Mouse (Mus musculus): ENCODE measurements around the gene Xirp2.
"Not testable (repeated sequence)": the region's sequence is repeated elsewhere in the genome, so short reads cannot be mapped to it uniquely, and the experiment has no call there.

Gene Xirp2

DNA sequence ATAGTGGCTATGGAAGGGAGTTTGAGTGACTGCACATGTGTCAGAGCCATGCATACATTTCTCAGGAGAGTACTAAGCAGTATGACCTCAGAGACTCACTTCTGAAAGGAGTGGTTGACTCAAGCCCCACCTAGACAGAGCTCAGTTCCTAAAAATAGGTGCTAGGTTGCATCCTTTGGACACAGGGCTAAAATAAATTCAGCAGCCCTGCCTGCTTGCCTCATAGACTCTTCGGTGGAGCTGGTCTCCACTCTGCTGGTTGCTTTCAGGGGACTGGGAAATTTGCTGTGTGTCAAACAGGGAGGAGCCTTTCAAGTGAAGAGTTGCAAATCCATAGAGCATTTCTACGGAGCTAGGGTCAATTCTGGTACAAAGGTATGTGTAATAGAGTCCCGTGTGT lies at the start of gene Xirp2:
Gene Xirp2, plus strand, starts transcription at position 223 of the 400 bp plus-strand sequence.
- DNase-seq = no peak

DNA sequence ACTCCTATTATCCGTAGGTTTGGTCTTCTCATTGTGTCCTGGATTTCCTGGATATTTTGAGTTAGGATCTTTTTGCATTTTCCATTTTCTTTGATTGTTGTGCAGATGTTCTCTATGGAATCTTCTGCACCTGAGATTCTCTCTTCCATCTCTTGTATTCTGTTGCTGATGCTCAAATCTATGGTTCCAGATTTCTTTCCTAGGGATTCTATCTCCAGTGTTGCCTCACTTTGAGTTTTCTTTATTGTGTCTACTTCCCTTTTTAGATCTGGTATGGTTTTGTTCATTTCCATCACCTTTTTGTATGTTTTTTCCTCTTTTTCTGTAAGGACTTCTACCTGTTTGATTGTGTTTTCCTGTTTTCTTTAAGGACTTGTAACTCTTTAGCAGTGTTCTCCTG lies 32.4 kb upstream of the Xirp2 start, which contains the start of gene Gm21830:
Gene Gm21830, plus strand, starts transcription at position 301 of the 400 bp plus-strand sequence.
- not testable (repeated sequence) for DNase-seq

DNA sequence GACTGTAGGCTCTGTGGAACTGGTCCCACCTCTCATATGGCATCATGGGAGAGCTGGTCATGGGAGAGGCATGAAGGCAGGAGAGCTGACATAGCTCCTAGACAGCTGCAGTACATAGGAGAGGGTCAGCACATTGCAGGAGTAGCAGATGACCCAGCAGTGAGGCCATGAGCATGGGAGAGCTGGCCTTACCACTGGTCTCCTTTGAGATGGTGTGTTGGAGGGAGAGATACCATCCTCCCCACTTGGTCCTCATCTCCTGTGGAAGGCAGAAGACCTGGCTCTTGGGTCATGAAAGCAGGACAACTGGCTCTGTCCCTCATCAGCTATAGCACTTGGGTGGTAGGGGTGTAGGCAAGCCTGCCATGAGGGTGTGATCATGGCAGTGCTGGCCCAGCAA lies 24.9 kb upstream of the Xirp2 start:
- no peak for DNase-seq

DNA sequence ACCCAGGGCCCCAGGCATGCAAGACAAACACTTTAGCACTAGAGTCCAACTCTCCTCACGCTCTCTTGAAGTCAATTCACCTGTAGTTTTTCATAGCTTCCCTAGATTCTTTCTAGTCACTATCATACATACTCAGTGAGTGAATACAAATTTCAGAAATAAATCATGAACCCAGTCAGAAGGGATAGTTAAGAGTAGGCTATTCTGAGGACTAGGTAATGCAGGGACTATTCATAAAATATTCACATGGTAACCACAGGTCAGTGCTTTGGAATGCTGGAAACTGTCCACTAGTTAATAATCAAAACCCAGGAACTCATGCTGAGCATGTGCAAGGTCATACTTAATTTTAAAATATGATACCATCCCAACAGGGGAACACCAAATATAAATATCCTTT lies 23.0 kb upstream of the Xirp2 start:
- no peak for DNase-seq

DNA sequence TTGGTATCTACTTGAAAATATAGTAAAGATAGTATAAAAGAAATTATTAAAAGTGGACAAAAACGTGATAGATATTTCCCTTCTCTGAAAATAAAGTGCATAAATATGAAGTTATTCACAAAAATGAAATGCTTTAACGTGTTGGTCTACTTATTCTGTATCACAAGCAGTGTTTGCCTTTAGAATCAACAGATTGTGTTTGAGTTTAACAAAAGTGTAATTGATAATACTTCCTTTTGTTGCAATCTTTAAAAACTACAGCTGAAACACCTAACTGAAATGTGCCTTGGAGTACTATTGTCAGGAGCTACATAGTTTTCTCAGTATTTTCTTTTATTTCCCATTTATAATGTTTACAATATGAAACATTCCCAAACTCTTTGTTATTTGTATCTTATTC lies 12.7 kb upstream of the Xirp2 start, which contains the start of gene Gm26727:
Gene Gm26727, minus strand, starts transcription at position 101 of the 400 bp plus-strand sequence.
- DNase-seq = no peak

DNA sequence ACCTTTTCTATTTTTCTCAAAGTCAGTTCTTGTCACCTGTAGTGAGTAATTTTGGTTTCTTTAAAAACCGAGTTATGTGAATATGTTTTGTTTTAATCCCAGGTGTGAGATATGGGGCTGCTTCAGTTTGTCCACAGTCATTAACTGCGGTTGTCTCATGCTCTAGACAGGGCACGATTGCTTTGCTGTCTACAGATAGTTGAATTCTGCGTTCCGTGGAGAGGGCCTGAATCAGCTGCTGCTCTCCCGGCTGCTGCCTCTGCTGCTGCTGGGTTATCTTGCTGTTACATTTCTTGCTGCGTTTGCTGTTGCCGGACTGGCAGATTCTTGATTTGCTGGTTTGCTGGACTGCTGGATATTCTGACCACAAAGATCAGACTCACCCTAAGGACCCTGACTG lies 7.5 kb upstream of the Xirp2 start:
- no peak for DNase-seq

DNA sequence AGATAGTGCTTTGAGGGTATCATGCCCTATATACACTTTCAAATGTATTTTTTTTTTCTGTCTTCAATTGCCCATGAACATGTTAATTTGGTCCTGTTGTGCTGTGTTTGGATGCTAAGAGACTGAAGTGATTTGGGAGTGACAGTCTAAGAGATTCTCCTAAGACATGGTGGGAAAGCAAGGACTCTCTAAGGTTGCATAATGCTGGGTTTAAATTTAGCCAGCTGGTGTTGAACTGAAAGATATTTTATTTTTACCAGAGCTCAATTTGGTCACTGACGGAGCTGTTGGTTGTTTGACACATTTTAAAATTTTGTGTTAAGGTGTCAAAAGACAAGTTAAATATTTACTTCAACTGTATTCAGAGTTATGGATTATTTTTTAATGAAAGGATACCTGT lies 970 bp downstream of the Xirp2 start:
- no peak for DNase-seq

DNA sequence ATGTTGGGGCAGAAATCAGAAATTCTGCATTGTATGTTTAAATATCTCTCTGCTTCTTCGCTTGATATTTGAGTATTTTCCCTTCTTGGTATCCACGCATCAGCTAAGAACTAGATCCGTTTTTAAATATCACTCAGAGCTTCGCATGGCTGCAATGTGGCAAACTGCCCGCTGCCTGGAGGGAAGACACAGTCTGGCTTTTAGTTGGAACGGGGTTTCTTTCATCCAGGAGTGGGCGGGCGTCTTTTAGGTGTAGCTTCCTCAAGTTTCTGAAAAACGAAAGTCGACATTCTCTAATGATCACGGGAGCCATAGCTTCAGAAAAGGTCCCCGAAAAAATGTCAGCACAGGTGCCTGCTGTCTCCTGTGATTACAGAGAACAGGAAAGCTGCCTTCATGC lies 1.4 kb downstream of the Xirp2 start:
- no peak for DNase-seq

DNA sequence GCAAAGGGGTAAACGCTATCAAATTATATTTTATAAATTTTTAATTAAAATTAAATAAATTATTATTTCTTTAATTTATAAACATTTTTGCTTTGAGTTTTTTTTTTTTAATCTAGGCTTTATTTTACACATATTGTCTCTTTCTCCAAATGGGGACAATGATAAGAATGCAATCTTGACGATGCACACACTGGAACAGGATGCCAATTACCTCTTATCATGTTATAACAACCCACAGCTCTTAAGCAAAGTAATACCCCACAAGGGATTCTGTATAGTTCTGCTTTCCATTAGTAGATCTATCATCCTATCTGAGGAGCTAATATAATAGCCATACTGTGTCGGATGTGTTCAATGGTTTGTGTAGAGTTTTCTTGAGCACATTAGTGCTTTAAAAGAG lies 15.1 kb downstream of the Xirp2 start:
- DNase-seq = no peak

DNA sequence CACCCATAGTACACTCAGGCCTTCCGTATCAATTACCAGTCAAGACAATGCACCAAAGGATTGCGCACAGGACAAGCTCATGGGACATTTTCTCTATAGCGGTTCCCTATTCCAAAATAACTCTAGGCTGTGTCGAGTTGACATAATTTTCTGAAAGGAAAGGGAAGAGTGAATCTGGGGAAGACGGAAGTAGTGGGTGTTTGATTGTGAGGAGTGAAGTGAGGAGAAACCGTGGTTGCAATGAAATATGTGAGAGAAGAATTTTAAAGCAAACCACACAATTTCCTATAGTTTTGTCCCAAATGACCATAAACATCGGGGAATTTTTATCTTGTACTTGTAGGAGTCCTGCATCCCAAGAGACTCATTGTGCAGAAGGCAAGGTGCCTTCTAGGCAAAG lies 21.2 kb downstream of the Xirp2 start:
- no peak for DNase-seq

DNA sequence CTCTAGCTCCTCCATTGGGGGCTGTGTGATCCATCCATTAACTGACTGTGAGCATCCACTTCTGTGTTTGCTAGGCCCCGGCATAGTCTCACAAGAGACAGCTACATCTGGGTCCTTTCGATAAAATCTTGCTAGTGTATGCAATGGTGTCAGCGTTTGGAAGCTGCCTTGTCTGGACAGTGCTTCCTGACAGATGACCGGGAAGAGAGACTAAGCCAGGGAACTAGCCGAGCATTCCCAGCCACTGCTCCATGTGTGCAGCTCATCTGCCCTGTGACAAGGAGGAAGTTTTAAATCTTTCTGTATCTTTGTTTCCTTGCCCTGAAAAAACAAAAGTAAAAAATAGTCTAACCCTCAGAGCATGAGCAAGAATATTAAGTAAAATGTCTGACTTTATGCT lies 24.2 kb downstream of the Xirp2 start:
- not testable (repeated sequence) for DNase-seq

DNA sequence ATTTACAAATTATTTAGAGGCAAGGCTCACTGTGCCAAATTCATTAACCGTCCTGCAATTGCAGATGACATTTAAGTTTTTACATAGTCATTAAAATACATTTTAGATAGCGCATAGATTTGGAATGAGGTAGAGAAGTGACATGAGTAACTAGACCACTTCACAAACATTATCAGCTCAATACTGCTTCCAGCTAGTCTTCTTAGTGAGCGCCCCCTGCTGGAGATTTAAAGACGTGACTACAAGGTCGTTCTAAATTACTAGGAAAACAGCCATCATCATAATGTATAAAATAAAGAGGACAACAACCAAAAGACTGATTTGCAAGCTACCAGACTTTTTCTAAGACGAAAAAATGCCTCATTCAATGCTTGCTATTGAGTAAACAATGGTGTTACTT lies 32.0 kb downstream of the Xirp2 start:
- DNase-seq = peak in 1 of 2 experiments; percentile 28

DNA sequence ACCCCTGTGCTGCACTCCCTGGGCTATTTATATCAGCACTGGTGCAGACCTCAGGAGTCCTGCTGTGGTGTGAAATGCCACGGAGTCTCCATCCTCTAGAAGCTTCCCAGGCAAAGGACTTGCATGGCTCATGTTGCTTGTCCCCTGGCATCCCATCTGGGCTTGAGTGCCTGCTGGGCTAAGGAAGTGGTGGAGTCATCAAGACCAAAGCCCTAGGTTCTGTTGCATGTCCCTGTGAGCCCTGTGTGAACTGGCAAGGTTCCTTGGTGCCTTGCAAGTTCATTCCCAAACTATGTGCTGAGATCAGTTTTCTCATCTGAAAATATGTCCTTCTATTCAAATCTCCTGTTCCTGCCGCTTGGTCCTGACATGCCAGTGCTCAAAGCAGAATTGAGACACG lies 35.2 kb downstream of the Xirp2 start:
- DNase-seq = no peak

DNA sequence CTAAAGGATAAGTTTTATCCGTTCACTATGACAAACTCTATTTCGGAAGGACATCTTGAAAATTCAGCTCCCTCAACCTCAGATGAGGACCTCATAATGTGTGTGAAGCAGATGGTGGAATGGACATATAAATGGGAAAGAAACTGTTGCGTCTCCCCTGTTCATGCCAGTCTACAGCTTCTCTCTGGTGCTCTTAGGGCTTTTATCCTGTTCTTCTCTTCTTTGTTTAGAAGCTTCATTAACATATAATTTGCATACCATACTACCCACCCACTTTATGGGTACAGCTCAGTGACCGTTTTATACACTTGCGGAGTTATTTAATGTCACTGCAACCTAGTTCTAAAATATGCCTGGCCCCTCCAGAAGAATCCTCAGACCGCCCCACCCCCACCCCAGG lies 40.9 kb downstream of the Xirp2 start:
- DNase-seq = no peak

DNA sequence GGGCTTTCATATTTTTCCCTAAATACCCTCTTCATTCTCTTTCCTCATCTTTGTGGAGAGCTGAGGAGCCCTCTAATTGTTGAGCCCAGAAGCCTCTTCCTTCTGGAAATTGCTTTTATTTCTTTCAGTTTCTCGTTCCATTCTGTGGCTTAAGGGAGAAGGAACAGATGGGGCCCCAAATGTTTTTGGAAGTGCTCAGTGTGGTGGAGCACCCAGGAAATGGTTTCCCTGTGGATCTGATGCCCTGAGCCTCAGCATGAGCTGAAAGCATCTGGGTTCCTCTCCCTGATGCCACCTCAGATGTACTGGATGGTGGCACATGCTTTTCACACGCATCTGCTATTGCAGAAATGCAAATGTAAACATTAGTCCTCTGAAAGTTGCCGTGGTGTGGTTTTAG lies 41.4 kb downstream of the Xirp2 start:
- DNase-seq = no peak

DNA sequence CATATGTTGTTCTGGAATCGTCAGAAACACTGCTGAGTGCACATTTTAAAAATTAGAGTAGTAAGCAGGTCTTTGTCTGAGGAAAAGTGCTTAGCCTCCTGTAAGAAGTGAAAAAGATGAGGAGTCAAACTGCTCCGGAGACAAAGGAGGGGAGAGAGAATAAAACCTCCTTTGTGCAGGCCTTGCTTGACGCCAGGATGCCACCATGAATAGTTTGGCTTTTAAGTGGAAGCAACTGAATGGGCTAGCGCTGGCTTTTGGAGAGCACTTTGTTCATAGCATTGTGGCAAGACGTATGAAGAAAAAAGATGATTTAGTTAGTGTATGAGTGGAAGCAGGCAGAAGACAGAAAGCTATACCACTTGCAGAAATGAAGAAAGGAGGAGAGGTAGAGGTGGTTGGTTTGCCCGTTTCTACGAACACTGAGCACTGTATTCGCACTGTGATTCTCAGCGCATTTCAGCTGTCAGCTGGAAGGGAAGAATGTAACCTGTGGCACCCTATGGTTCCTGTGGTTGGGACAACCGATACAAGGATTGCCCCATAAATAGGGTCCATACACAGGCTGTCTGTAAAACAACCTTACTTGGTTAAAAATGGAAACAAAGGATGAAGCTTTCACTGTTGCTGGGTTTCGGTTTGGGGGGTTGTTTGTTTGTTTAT lies 42.8 kb downstream of the Xirp2 start:
- DNase-seq = no peak

DNA sequence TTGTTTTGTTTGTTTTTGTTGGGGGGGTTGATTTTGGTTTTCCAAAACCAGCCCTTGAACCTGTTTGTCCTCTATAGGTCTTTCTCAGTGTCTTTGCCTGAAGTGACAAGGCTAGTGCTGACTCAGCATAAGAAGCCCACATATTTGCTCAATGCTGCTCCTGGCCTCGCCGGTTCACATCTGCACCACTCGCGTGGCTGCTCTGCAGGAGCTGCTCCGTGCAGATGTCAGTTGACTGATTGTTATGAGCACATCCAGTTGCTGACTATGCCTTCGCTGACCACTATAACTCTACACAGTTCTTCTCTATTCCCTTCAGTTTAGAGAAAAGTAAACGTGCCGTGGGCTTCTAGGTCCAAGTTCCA lies 43.3 kb downstream of the Xirp2 start:
- DNase-seq = no peak

DNA sequence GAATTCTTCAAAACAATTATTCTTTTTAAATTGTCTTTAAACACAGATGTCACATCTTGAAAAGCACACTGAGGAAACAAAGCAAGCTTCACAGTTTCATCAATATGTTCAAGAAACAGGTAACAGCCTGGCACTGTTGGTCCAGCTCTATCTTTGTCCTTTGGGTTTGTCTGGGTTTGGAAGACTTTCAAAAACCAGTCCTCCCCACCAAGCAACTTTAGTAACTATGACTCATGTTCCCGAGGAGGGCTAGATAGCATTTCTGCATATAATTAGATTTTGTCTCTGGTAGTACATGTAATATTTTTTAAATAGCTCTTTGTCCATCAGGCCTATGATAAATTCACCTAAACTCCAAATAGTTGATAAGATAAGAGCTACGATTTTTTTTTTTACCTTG lies 59.7 kb downstream of the Xirp2 start:
- no peak for DNase-seq

DNA sequence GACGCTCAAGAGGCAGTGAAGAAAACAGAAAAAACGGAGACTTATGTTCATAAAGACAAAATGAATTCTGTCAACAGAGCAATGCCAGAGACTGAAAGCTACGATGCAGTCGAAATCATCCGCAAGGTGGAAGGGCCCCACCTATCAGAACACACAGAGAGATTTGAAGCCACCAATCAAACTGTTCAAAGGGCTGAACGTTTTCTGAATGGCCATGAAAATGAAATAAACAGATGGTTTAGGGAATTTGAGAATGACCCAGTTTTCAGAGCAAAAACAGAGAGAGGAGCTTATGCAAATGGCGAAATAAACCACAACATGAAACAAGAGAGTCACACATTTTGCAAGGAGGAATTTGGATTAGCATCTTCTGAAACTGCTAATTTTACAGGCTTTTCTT lies 70.6 kb downstream of the Xirp2 start:
- DNase-seq = no peak

DNA sequence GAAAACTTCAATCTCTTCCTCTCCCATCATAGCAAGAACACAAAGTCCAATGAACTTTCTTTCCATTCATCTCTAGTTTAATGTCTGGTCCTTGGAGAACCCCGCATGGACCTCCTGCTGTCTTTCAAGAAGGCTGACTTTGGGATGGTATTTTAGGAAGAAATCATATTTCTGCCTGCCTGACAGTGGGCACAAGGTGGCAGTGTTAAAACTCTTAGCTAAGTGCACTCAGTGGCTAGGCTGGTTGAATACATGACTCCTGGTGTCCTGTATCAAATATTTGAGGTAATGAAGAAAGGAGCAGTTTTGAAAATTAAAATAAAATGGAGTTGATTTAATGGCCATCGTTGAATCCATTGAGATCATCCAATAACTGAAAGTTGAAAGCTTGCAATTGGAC lies 89.5 kb downstream of the Xirp2 start:
- DNase-seq = no peak

DNA sequence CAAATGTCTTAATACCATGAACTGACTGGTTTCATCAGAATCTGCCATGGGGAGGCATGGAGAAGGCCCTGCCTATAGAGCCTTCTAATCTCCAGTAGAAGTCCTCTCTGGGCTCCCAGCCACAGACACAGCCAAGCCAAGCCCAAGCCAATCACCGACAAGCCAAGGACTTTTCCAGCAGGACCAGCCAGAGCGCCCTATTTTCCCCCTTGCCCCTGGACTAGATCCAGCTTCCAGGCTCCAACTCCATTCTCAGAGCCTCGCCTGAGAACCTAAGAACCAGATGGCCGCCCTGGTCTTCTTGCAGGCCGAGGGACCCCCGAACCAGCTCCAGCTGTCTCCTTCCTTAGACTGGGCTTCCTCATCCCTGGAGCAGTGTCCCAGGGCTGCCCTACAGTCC lies 93.6 kb downstream of the Xirp2 start:
- DNase-seq = no peak

DNA sequence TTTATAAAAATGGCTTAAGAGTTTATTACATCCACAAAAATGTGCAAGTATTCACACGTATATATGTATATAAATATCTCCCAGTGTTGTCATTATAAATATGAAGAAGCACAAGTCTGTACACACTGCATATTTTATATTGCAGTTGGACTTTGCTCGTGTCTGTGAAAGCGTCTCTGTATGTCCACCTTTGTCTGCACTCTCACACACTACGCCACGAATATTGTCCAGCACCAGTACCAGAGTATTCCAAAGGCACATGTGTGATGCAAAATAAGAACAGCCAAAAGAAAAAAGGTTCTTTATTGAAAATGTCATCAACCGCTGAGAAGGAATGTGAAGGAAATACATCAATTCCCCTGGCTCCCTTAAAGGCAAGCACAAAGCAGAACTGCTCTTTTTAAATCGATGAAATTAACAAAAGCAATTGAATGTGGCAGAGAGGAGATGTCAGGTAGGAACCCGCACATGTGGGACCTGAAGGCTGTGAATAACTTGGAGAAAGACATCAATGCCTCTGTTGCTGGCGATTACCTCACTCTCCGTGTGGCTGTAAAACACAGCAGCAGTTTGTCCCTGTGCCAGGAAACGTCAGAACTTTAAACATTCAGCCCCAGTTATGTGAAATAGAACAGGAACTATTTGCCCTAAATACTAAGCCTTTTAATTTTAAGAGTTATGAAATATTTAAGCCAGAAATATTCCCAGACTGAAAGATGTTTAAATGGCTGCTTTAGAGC lies 96.3 kb downstream of the Xirp2 start:
- no peak for DNase-seq

DNA sequence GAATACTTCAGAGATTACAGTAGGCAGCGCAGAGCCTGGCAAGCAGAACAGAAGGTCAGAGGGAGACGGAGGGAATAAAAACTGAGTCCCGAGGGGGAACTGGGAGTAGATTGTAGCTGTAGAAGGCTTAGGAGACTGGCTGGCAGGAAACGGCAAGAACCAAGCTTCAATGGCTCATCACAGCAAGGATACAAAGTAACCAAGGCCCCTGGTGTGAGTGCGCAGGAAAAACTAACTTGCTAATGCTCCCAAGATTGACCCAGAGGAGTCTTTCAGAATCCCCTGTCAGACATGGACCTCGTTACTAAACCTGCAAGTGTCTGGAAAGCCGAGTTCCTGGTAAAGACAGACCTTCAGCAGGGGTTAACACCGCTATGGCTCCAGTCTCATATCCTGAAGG lies 98.6 kb downstream of the Xirp2 start:
- DNase-seq = no peak

DNA sequence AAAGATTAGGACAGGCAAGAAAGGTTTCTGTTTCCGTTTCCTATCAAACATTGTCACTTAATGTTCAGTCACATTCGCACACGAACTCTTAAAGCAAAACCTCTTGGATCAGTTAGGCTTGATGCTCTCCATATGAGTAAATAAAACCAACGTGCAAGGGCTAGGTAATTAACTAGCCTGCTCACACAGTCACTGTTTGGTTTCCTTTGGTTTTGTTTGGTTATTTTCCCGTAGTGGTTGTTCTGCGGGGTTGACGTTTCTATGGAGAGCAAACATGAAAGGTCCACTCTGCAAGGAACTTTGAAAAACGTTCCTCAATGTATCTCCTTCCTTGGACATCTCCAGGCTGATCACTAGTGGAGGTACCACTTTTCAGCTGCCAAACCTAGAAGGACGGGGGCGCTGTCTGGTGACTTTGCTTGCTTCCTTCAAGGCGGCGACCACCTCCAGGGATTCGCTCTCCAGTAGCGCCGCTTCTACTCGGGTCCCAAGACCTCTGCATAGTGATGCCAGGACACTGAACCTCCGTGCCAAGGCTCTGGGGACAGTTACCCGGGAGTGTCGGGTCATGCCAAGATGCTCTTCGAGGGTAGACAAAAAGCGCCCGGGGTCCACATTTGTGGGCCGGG lies 119.2 kb downstream of the Xirp2 start:
- peak; percentile 25 to 40 for DNase-seq

All from lung, postnatal 4 days (tissue).